Mouse (Mus musculus) olfactory bulb, adult 2 months (tissue): ENCODE data around the gene Zfp593.

ENCODE experiments used
- CTCF ChIP-seq: fragments of 200-500 bp; IDR thresholded peaks from 2 replicates; pipeline ENCODE4 v1.5.1; 2012; ENCODE audit warnings: low read depth, mild to moderate bottlenecking, low read length, moderate library complexity; ENCODE audit not compliant: insufficient read depth
- POLR2A ChIP-seq: fragments of 200-500 bp; IDR thresholded peaks from 2 replicates; pipeline ENCODE4 v1.6.1; 2012; ENCODE audit warnings: mild to moderate bottlenecking, low read depth, low read length, moderate library complexity; ENCODE audit not compliant: insufficient read depth

DNA sequence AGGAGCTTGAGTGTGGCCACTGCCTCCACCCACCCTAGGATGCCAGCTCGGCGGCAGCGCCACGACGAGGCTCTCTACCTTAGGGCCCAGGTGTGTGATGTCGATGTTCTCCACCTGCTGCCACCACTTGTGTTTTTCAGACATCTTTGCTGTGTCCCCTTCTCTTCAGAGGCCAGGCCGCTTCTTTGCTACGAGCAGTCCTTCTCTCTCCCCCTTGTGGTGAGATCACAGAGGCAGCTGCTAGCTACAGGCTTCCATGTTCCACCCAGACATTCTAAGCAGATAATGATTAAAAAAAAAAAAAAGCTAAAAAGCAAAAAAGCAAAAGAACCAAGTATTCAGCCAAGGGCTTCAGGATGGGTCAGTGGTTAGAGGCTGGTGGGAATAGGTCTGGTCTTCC, 18.2 kb downstream of the Zfp593 start, which contains the start of gene Catsper4:
- no peak for TF ChIP-seq CTCF
- no peak for TF ChIP-seq POLR2A
